8 mouse cellular contexts compared by ENCODE assay signal in genomic region chr11:62249266-62250037, GRCm38 (mm10). TPM values are rescaled to one million over a fixed set of nuclear protein-coding genes. Genes with fewer than 3 reads are reported as not detected.
DNase-seq lines count a peak whose midpoint lies in the region; ATAC-seq and TF ChIP-seq lines count a peak whose summit lies in the region.

No protein-coding gene starts in this region.

- ATAC-seq in CD4-positive, CD25-positive, alpha-beta regulatory T cell, adult 4 months: no peak
- ATAC-seq in heart, embryonic 16.5 days (replicated peaks; ENCODE audit: extremely low read depth, insufficient read depth, low FRiP score): peak; percentile 9; the same call in 1 of the 2 replicates

- peaks cover 66% of the 10 kb centered on the region for H3K27me3 ChIP-seq in E14TG2a.4 (ENCODE audit: insufficient read depth, low read length)
- H3K27me3 ChIP-seq in heart, embryonic 16.5 days (ENCODE audit: control insufficient read depth, insufficient read depth, low read length): peaks cover 20% of the 10 kb centered on the region
- no peaks in the 10 kb centered on the region for H3K27me3 ChIP-seq in megakaryocyte, embryonic 14.5 days (replicated peaks)

- WGBS in heart, embryonic 16.5 days: 4% methylated on average over 35 of the region's 35 CpGs

- peak; percentile 22 for DNase-seq in CD4-positive, CD25-positive, alpha-beta regulatory T cell, adult 2 months (ENCODE audit: low read depth, low spot score)
- peak; percentile 33 to 51 for DNase-seq in cerebellum, postnatal 14 days
- DNase-seq in kidney, postnatal 36 days: peak; percentile 72 to 80
- DNase-seq in urinary bladder, postnatal 36 days (ENCODE audit: low spot score in 2 of 2): peak; percentile 64

- H3K4me2 ChIP-seq in heart, embryonic 16.5 days (ENCODE audit: low read depth, low read length): peak overlapping the region; percentile 88

- peaks cover 46% of the 10 kb centered on the region for H3K4me1 ChIP-seq in E14TG2a.4 (replicated peaks; ENCODE audit: low read depth, low read length)
- peaks cover 4% of the 10 kb centered on the region; the same call in 1 of the 2 replicates for H3K4me1 ChIP-seq in heart, embryonic 16.5 days (ENCODE audit: control insufficient read depth, insufficient read depth, low read length)
- H3K4me1 ChIP-seq in megakaryocyte, embryonic 14.5 days: peaks cover 74% of the 10 kb centered on the region

- peaks cover 12% of the 10 kb centered on the region for H3K9me3 ChIP-seq in E14TG2a.4 (ENCODE audit: low read length)
- H3K9me3 ChIP-seq in heart, embryonic 16.5 days (replicated peaks; ENCODE audit: control insufficient read depth, low read length): 0 out of 2 replicates have a peak, but pooled peaks cover 4% of the 10 kb centered on the region
- peaks cover 13% of the 10 kb centered on the region for H3K9me3 ChIP-seq in megakaryocyte, embryonic 14.5 days

- H3K27ac ChIP-seq in heart, embryonic 16.5 days (ENCODE audit: low read length): no peak overlapping the region

- peak overlapping the region; percentile 87 for H3K4me3 ChIP-seq in E14TG2a.4 (replicated peaks; ENCODE audit: low read length)
- peak overlapping the region; percentile 67 for H3K4me3 ChIP-seq in heart, embryonic 16.5 days (ENCODE audit: low read length)
- peak overlapping the region; percentile 99 for H3K4me3 ChIP-seq in megakaryocyte, embryonic 14.5 days (replicated peaks)

- peak overlapping the region; percentile 51 for H3K9ac ChIP-seq in heart, embryonic 16.5 days (ENCODE audit: low read length)

- no peak for TF ChIP-seq CTCF in E14TG2a.4 (conservative IDR thresholded peaks at IDR 0.05; ENCODE audit: low read length)

- H3K36me3 ChIP-seq in E14TG2a.4 (ENCODE audit: insufficient read depth, low read length): no peaks in the 10 kb centered on the region
- H3K36me3 ChIP-seq in heart, embryonic 16.5 days (ENCODE audit: control insufficient read depth, insufficient read depth): no peaks in the 10 kb centered on the region
- peaks cover 47% of the 10 kb centered on the region for H3K36me3 ChIP-seq in megakaryocyte, embryonic 14.5 days (replicated peaks; ENCODE audit: low read length)

RNA-seq across cellular contexts. Expression of gene Adora2b, which starts 0.7 kb away (rescaled TPM):
- not detected for polyA plus RNA-seq in CD4-positive, CD25-positive, alpha-beta regulatory T cell, adult 4 months (2017; shearing (Covaris generic))
- 1.5 and 1.6 TPM in 2 replicates for polyA plus RNA-seq in heart, embryonic 16.5 days (2015; fragmentation: Nextera tagmentation; extraction: Ambion mirVana)
- polyA plus RNA-seq in megakaryocyte, embryonic 14.5 days (2012; ENCODE audit: insufficient read depth, low replicate concordance): 4.6 and 10.6 TPM in 2 replicates

RNA-seq across cellular contexts. Expression of gene Zswim7, which starts 31.7 kb away (rescaled TPM):
- polyA plus RNA-seq in CD4-positive, CD25-positive, alpha-beta regulatory T cell, adult 4 months (2017; shearing (Covaris generic)): 1 to 10 TPM; 9.6 to 9.7 TPM
- polyA plus RNA-seq in heart, embryonic 16.5 days (2015; fragmentation: Nextera tagmentation; extraction: Ambion mirVana): 16.6 and 20.0 TPM in 2 replicates
- polyA plus RNA-seq in megakaryocyte, embryonic 14.5 days (2012; ENCODE audit: insufficient read depth, low replicate concordance): 11.6 TPM in 1 of 2 replicates, not detected in the other

RNA-seq across cellular contexts. Expression of gene Ttc19, which starts 31.8 kb away (rescaled TPM):
- polyA plus RNA-seq in CD4-positive, CD25-positive, alpha-beta regulatory T cell, adult 4 months (2017; shearing (Covaris generic)): 10 to 100 TPM; 11.0 to 11.6 TPM
- polyA plus RNA-seq in heart, embryonic 16.5 days (2015; fragmentation: Nextera tagmentation; extraction: Ambion mirVana): 18.9 and 19.7 TPM in 2 replicates
- polyA plus RNA-seq in megakaryocyte, embryonic 14.5 days (2012; ENCODE audit: insufficient read depth, low replicate concordance): 1.8 and 2.7 TPM in 2 replicates

Comparison
In these comparisons a context has a peak if more than half of its experiments do, and no peak if none do; other contexts are left out.
1. DNase-seq: peak in every context shown above with its lines; median percentile 76 in kidney, postnatal 36 days; 64 in urinary bladder, postnatal 36 days; 42 in cerebellum, postnatal 14 days; 22 in CD4-positive, CD25-positive, alpha-beta regulatory T cell, adult 2 months.